ENCODE assay signal across 8 mouse cellular contexts in genomic region chr10:72653797-72654196, GRCm38 (mm10). TPM values are rescaled to one million over a fixed set of nuclear protein-coding genes. Genes with fewer than 3 reads are reported as not detected.
A peak's percentile ranks its signal among the peaks of the same experiment; 100 is the strongest.
DNase-seq lines count a peak whose midpoint lies in the region; ATAC-seq and TF ChIP-seq lines count a peak whose summit lies in the region.

No protein-coding gene starts in this region.

- no peak for TF ChIP-seq CTCF in lung, embryonic 14.5 days (IDR thresholded peaks at IDR 0.05; ENCODE audit: low read depth)

- no peaks in the 10 kb centered on the region for H3K27me3 ChIP-seq in lung, embryonic 14.5 days (ENCODE audit: insufficient read depth, low read length)
- H3K27me3 ChIP-seq in embryonic facial prominence, embryonic 13.5 days, result no peaks in the 10 kb centered on the region
- no peaks in the 10 kb centered on the region for H3K27me3 ChIP-seq in intestine, embryonic 16.5 days (replicated peaks; ENCODE audit: control insufficient read depth, insufficient read depth, low read length)
- no peaks in the 10 kb centered on the region for H3K27me3 ChIP-seq in neural tube, embryonic 14.5 days (ENCODE audit: control insufficient read depth, insufficient read depth, low read length)

- H3K4me2 ChIP-seq in lung, embryonic 14.5 days, result peak overlapping the region; percentile 55
- peak overlapping the region; percentile 77 for H3K4me2 ChIP-seq in embryonic facial prominence, embryonic 13.5 days
- H3K4me2 ChIP-seq in intestine, embryonic 16.5 days (ENCODE audit: low read depth, low read length), result peak overlapping the region; percentile 57
- H3K4me2 ChIP-seq in neural tube, embryonic 14.5 days (ENCODE audit: low read depth, low read length), result peak overlapping the region; percentile 47

- peak overlapping the region; percentile 90; the same call in 1 of the 2 replicates for H3K27ac ChIP-seq in lung, embryonic 14.5 days (ENCODE audit: low read depth)
- peak overlapping the region; percentile 78 for H3K27ac ChIP-seq in embryonic facial prominence, embryonic 13.5 days
- peak overlapping the region; percentile 79; the same call in 1 of the 2 replicates for H3K27ac ChIP-seq in intestine, embryonic 16.5 days (ENCODE audit: low read length)
- H3K27ac ChIP-seq in neural tube, embryonic 14.5 days (ENCODE audit: low read depth, low read length), result peak overlapping the region; percentile 91

- no peak overlapping the region for H3K4me3 ChIP-seq in lung, embryonic 14.5 days (ENCODE audit: low read depth, low read length)
- H3K4me3 ChIP-seq in embryonic facial prominence, embryonic 13.5 days, result no peak overlapping the region
- H3K4me3 ChIP-seq in intestine, embryonic 16.5 days (ENCODE audit: low read length), result peak overlapping the region; percentile 36; the same call in 1 of the 2 replicates
- peak overlapping the region; percentile 55; the same call in 1 of the 2 replicates for H3K4me3 ChIP-seq in neural tube, embryonic 14.5 days (ENCODE audit: low read depth, low read length)

- DNase-seq in lung, embryonic 14.5 days, result no peak
- DNase-seq in lung, postnatal 14 days, result no peak
- no peak for DNase-seq in spleen, postnatal 36 days (ENCODE audit: low spot score in 2 of 2)
- no peak for DNase-seq in left cerebral cortex, postnatal 36 days (ENCODE audit: low spot score in 2 of 2)
- DNase-seq in cerebellum, adult 11 months, result no peak

- 68% methylated on average over 2 of the region's 2 CpGs for WGBS in lung, embryonic 14.5 days
- WGBS in embryonic facial prominence, embryonic 13.5 days, result 65% methylated on average over 2 of the region's 2 CpGs
- WGBS in intestine, embryonic 16.5 days, result 69% methylated on average over 2 of the region's 2 CpGs
- WGBS in neural tube, embryonic 14.5 days, result 49% methylated on average over 2 of the region's 2 CpGs

- H3K36me3 ChIP-seq in lung, embryonic 14.5 days (ENCODE audit: insufficient read depth), result peaks cover 21% of the 10 kb centered on the region
- peaks cover 26% of the 10 kb centered on the region for H3K36me3 ChIP-seq in embryonic facial prominence, embryonic 13.5 days
- H3K36me3 ChIP-seq in intestine, embryonic 16.5 days (ENCODE audit: control insufficient read depth, insufficient read depth, low read length), result 0 out of 2 replicates have a peak, but pooled peaks cover 6% of the 10 kb centered on the region
- peaks cover 14% of the 10 kb centered on the region; the same call in 1 of the 2 replicates for H3K36me3 ChIP-seq in neural tube, embryonic 14.5 days (ENCODE audit: control insufficient read depth, insufficient read depth, low read length)

- intact Hi-C loops in left cerebral cortex, postnatal 36 days (cut with DNase I), result loop anchor here (5.0 to 10.0 kb wide), 2 partner anchors 444 to 679 kb away; partner anchors contain the start of gene Pcdh15

- H3K4me1 ChIP-seq in lung, embryonic 14.5 days (ENCODE audit: insufficient read depth), result peaks cover 5% of the 10 kb centered on the region
- peaks cover 9% of the 10 kb centered on the region for H3K4me1 ChIP-seq in embryonic facial prominence, embryonic 13.5 days
- peaks cover 9% of the 10 kb centered on the region for H3K4me1 ChIP-seq in intestine, embryonic 16.5 days (ENCODE audit: control insufficient read depth, insufficient read depth, low read length)
- H3K4me1 ChIP-seq in neural tube, embryonic 14.5 days (ENCODE audit: control insufficient read depth, insufficient read depth, low read length), result peaks cover 18% of the 10 kb centered on the region

- no peak for ATAC-seq in lung, embryonic 14.5 days (ENCODE audit: insufficient read depth)
- ATAC-seq in embryonic facial prominence, embryonic 13.5 days (ENCODE audit: insufficient number of reproducible peaks, insufficient read depth, low FRiP score, low TSS enrichment, low read depth), result no peak
- ATAC-seq in intestine, embryonic 16.5 days, result no peak
- ATAC-seq in neural tube, embryonic 14.5 days (ENCODE audit: low read depth), result no peak; the same call in 1 of the 2 replicates

- H3K9ac ChIP-seq in lung, embryonic 14.5 days, result no peak overlapping the region; the same call in 1 of the 2 replicates
- H3K9ac ChIP-seq in embryonic facial prominence, embryonic 13.5 days, result no peak overlapping the region
- H3K9ac ChIP-seq in intestine, embryonic 16.5 days (ENCODE audit: low read depth, low read length), result no peak overlapping the region
- H3K9ac ChIP-seq in neural tube, embryonic 14.5 days (replicated peaks; ENCODE audit: low read depth, low read length), result no peak overlapping the region

- no peaks in the 10 kb centered on the region for H3K9me3 ChIP-seq in lung, embryonic 14.5 days (ENCODE audit: low read depth, low read length)
- H3K9me3 ChIP-seq in embryonic facial prominence, embryonic 13.5 days, result no peaks in the 10 kb centered on the region
- no peaks in the 10 kb centered on the region for H3K9me3 ChIP-seq in intestine, embryonic 16.5 days (ENCODE audit: control insufficient read depth, low read length)
- no peaks in the 10 kb centered on the region for H3K9me3 ChIP-seq in neural tube, embryonic 14.5 days (ENCODE audit: control insufficient read depth, low read length)

RNA-seq across cellular contexts. Expression of gene Zwint, which starts 0.8 kb away (rescaled TPM):
- 234 and 244 TPM in 2 replicates for polyA plus RNA-seq in lung, embryonic 14.5 days (2014; fragmentation: Nextera tagmentation; extraction: Ambion mirVana)
- 225 and 232 TPM in 2 replicates for polyA plus RNA-seq in embryonic facial prominence, embryonic 13.5 days (2015; fragmentation: Nextera tagmentation; extraction: Ambion mirVana)
- 169 and 190 TPM in 2 replicates for polyA plus RNA-seq in intestine, embryonic 16.5 days (2015; fragmentation: Nextera tagmentation; extraction: Ambion mirVana)
- polyA plus RNA-seq in neural tube, embryonic 14.5 days (2014; fragmentation: Nextera tagmentation; extraction: Ambion mirVana), result 720 and 890 TPM in 2 replicates
- 100 to 1,000 TPM; 901 to 961 TPM for total RNA-seq in left cerebral cortex, postnatal 36 days (2021)

Comparison
In these comparisons a context has a peak if more than half of its experiments do, and no peak if none do; other contexts are left out.
1. H3K4me3 ChIP-seq: peak in intestine, embryonic 16.5 days (single experiment) and neural tube, embryonic 14.5 days (single experiment); none in lung, embryonic 14.5 days (single experiment) and embryonic facial prominence, embryonic 13.5 days (single experiment).
2. Peak in every context shown above with its lines, with median percentiles within 50 percentile points of each other: H3K27ac ChIP-seq and H3K4me2 ChIP-seq.